Mouse (Mus musculus) spleen, adult 2 months (tissue): ENCODE results near the gene Shroom3. TPM values are rescaled to one million over a fixed set of nuclear protein-coding genes. Genes with fewer than 3 reads are reported as not detected.

Source experiments
- DNase-seq, 2 experiments: peaks; one replicate each; pipeline versions ENCODE4 v3.0.0 to v3.0.0-alpha.2; 2012 to 2021; ENCODE audit warnings: low spot score in 2 of 2, low read depth in 1 of 2
- H3K27ac ChIP-seq: fragments of 200-500 bp; 2 replicates; pipeline ENCODE4 v1.5.1; 2012; ENCODE audit warnings: low read length, inconsistent platforms; ENCODE audit not compliant: insufficient read depth
- H3K27me3 ChIP-seq: fragments of 200-500 bp; 2 replicates; pipeline ENCODE4 v1.6.1; 2012; ENCODE audit warnings: mild to moderate bottlenecking, moderate library complexity, low read length, inconsistent platforms; ENCODE audit not compliant: control insufficient read depth, insufficient read depth
- H3K36me3 ChIP-seq: fragments of 200-500 bp; 2 replicates; pipeline ENCODE4 v1.6.1; 2012; ENCODE audit warnings: mild to moderate bottlenecking, low read length, inconsistent platforms; ENCODE audit not compliant: control insufficient read depth, insufficient read depth
- H3K4me1 ChIP-seq: fragments of 200-500 bp; 2 replicates; pipeline ENCODE4 v1.6.1; 2011; ENCODE audit warnings: inconsistent platforms; ENCODE audit not compliant: control insufficient read depth, insufficient read depth, insufficient read length
- H3K4me3 ChIP-seq: fragments of 200-500 bp; 2 replicates; pipeline ENCODE4 v1.5.1; 2011; ENCODE audit warnings: mild to moderate bottlenecking, inconsistent platforms; ENCODE audit not compliant: insufficient read depth, insufficient read length; ENCODE audit errors: extremely low read depth
- CTCF ChIP-seq: fragments of 200-500 bp; IDR thresholded peaks from 2 replicates; pipeline ENCODE4 v1.5.1; 2011; ENCODE audit warnings: mild to moderate bottlenecking, inconsistent platforms; ENCODE audit not compliant: insufficient read depth, insufficient read length, insufficient replicate concordance; ENCODE audit errors: extremely low read depth
- POLR2A ChIP-seq: fragments of 200-500 bp; IDR thresholded peaks from 2 replicates; pipeline ENCODE4 v1.6.1; 2011; ENCODE audit warnings: low read depth, low read length, inconsistent platforms
- WGBS: fragments of 180-500 bp; shearing (Covaris S2); methylation state at CpG from one replicate; pipeline ENCODE4 v1.1.7; 2018; 5-methylcytosine and 5-hydroxymethylcytosine counted together
- polyA plus RNA-seq: library from polyadenylated mRNA; depleted of rRNA; stranded (reverse); fragments of >200 nt; gene quantifications from 2 replicates; pipeline ENCODE4 v1.2.3, GENCODE M21; 2012

Gene Shroom3
- polyA plus RNA-seq, 1 experiment = 9.9 TPM

DNA sequence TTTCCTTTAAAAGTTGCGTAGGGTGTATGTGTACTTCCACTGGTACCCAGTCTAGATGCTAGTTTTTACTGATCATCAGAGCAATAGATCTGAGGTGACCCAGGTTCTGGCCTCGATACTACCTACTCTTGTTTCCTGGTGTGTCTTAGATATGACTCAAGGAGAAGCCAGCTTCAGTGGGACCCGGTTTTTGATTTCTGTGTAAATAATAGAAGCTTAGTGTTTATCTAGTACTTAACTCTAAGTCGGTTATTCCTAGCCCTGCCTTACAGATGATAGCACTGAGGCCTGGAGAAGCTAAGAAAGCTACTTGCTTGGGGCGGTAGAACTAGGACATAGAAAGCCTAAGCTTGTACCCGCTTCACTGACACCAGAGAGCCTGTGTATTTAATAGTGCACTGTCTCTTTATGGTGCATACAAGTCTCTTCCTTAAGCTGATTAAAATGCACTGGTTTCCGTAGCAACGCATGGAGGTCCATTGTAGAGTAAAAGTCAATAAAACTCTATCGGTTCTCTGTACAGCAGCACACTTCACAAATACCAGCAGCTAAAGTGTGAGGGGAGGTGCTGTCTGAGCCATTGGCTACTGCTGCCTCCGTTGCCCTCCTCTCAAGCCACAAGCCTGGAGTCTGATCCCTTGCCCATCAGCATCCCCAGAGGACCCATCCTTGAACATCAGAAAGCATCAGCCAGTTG is 178.3 kb downstream of the Shroom3 start:
- no peaks in the 10 kb centered on the region for H3K27me3 ChIP-seq
- H3K4me3 ChIP-seq = no peak overlapping the region
- H3K4me1 ChIP-seq = no peaks in the 10 kb centered on the region
- 89% methylated on average over 10 of the region's 10 CpGs for WGBS
- TF ChIP-seq CTCF = no peak
- no peak for TF ChIP-seq POLR2A
- H3K27ac ChIP-seq = no peak overlapping the region
- no peaks in the 10 kb centered on the region for H3K36me3 ChIP-seq
- DNase-seq = no peak

DNA sequence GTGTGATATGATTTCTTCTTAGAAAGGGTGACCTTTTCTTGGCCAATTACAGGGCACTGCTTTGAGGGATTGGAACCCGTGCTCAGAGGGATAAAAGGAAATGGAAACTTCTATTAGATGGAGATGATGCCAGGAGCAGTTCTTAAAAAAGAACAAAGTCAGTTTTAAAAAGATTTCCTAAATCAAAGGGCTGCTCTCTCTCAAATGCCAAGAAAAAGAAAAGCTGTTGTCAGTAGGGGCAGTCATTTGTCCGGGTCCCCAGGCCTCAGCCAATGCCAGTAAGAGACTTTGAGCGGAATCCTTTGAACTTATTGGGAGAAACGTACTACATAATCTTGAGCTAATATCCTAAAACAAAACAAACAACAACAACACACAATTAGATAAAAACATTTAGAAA is 181.9 kb downstream of the Shroom3 start:
- no peak for TF ChIP-seq CTCF
- no peak for TF ChIP-seq POLR2A
- Histone ChIP-seq H3K4me1 (no peaks in the 10 kb centered on the region), H3K27ac (no peak overlapping the region), H3K4me3 (no peak overlapping the region), H3K36me3 (no peaks in the 10 kb centered on the region), H3K27me3 (no peaks in the 10 kb centered on the region)
- 91% methylated on average over 4 of the region's 4 CpGs for WGBS
- DNase-seq = no peak

DNA sequence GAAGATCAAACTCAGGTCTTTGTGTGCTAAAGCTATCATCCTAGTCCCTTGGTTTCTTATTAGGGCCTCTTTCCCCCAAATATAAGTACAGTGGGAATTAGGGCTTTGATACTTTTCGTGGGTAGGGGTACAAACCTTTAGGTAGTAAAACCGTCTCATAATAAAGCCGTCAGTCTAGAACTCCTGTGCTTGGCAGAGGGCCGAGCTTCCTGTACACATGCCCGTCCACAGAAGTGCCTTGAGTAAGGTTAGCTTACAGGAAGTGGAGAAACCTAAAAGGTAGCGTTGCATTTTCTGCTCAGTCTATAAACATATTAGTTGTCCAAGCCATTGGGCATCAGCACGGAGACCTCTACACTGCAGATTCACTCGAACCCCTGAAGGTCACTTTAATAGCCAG is 183.3 kb downstream of the Shroom3 start:
- Histone ChIP-seq H3K4me1 (no peaks in the 10 kb centered on the region), H3K27ac (no peak overlapping the region), H3K27me3 (no peaks in the 10 kb centered on the region), H3K36me3 (no peaks in the 10 kb centered on the region), H3K4me3 (no peak overlapping the region)
- TF ChIP-seq CTCF = no peak
- no peak for TF ChIP-seq POLR2A
- 34% methylated on average over 8 of the region's 8 CpGs for WGBS
- DNase-seq = no peak

DNA sequence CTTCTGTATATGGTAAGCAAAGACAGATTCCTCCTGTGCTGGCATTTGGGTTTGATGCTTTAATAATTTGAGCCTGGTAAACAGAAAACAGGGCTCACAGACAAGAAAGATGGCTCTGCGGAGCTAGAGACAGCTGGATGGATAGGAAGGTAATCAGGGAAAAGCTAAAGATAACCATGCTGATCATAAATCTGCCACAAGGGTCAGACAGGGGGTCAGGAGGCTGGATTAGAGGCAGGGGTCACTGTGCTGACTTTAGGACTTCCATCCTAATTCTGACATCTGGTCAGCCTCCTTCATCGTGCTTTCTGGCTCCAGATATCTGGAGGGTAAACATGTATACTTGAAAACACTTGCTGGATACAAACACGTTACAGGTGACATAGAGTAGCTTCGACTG is 184.0 kb downstream of the Shroom3 start:
- no peaks in the 10 kb centered on the region for H3K27me3 ChIP-seq
- no peak for TF ChIP-seq POLR2A
- no peak for TF ChIP-seq CTCF
- H3K36me3 ChIP-seq = no peaks in the 10 kb centered on the region
- no peaks in the 10 kb centered on the region for H3K4me1 ChIP-seq
- no peak for DNase-seq
- no peak overlapping the region for H3K27ac ChIP-seq
- 85% methylated on average over 4 of the region's 4 CpGs for WGBS
- H3K4me3 ChIP-seq = no peak overlapping the region

DNA sequence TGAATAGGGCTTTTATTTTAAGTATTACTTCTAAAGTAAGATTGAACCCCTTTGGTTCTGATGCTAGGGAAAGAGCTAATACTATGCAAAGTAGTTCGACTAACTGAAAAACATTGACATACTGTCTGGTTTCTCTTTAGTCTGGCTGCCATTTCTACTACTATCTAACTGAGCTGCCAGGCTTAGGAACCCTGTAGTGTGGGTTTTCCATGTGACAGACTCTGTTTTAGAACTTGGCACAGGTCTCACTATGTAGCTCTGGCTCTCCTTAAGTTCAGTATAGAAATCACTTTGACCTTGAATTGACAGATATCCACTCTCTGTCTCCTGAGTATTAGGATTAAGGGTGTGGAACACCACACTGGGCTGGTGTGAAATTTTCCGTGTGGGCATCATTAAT is 185.0 kb downstream of the Shroom3 start:
- Histone ChIP-seq H3K4me1 (no peaks in the 10 kb centered on the region), H3K27me3 (no peaks in the 10 kb centered on the region), H3K36me3 (no peaks in the 10 kb centered on the region), H3K4me3 (no peak overlapping the region), H3K27ac (no peak overlapping the region)
- TF ChIP-seq POLR2A (no peak), CTCF (no peak)
- 92% methylated on average over 2 of the region's 2 CpGs for WGBS
- DNase-seq = no peak

DNA sequence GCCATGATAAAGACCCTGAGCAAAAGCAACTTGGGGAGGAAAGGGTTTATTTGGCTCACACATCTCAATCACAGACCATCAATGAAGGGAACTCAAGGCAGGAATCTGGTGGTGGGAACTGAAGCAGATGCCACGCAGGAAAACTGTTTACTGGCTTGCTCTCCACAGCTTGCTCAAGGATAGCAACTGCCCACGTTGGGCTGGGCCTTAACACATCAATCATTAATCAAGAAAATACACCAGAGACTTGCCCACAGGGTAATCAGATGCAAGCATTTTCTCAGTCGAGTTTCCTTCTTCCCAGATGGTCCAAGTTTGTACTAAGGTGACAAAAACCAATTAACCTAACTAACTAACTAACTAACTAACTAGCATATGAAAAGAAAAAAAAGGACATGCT is 187.8 kb downstream of the Shroom3 start:
- WGBS = 59% methylated on average over 3 of the region's 3 CpGs
- Histone ChIP-seq H3K4me3 (no peak overlapping the region), H3K27me3 (no peaks in the 10 kb centered on the region), H3K27ac (no peak overlapping the region), H3K36me3 (no peaks in the 10 kb centered on the region), H3K4me1 (no peaks in the 10 kb centered on the region)
- DNase-seq = no peak
- no peak for TF ChIP-seq CTCF
- TF ChIP-seq POLR2A = no peak

DNA sequence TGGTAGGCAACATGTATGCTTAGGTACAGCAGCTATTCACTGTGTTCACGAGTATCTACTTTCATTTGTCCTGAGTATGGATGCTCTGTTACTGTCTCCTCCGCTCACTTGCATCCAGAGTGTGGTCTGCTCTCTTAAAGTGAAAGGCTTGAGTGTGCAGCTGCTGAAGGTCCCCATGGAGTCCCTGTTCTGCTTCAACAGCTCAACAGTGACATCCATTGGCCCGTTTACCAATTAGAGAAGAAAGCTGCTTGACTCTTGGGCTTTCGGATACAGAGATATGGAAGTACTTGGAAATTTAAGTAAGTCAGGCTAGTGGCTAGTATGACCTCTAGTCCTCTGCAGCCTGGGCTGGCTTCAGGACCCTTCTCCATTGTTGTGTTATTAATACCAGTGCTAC is 188.9 kb downstream of the Shroom3 start:
- no peak for TF ChIP-seq CTCF
- TF ChIP-seq POLR2A = no peak
- no peak overlapping the region for H3K4me3 ChIP-seq
- no peaks in the 10 kb centered on the region for H3K27me3 ChIP-seq
- H3K36me3 ChIP-seq = no peaks in the 10 kb centered on the region
- 84% methylated on average over 4 of the region's 4 CpGs for WGBS
- no peak overlapping the region for H3K27ac ChIP-seq
- no peaks in the 10 kb centered on the region for H3K4me1 ChIP-seq
- no peak for DNase-seq

DNA sequence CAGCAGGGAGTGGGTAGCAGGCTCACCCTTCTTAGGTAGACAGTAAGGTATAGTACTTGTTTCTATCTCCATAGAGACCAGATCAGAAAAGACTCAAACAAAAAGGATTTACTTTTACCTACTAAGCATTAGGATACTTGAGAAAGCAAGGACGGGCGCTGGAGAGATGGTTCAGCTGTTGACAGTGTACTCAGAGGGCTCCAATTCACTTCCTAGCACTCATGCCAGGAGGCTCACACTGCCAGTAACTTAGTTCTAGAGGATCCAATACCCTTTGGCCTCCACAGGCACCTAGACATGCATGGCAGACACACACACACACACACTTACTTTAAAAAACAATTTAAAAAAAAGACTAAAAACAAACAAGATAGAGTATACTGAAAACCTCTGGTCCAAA is 189.8 kb downstream of the Shroom3 start:
- Histone ChIP-seq H3K36me3 (no peaks in the 10 kb centered on the region), H3K4me3 (no peak overlapping the region), H3K4me1 (no peaks in the 10 kb centered on the region), H3K27me3 (no peaks in the 10 kb centered on the region), H3K27ac (no peak overlapping the region)
- DNase-seq = no peak
- WGBS = 87% methylated on average over 2 of the region's 2 CpGs
- TF ChIP-seq POLR2A = no peak
- TF ChIP-seq CTCF = no peak
